Mouse (Mus musculus): Measurements from ENCODE around the gene Sugct. TPM values are rescaled to one million over a fixed set of nuclear protein-coding genes. Genes with fewer than 3 reads are reported as not detected.

Sugct gene
- polyA plus RNA-seq, 1 experiment, result 0.18 TPM

- Histone ChIP-seq H3K4me3 (ENCODE audit: extremely low read depth, insufficient read depth, insufficient read length) (no peak overlapping the region), H3K36me3 (ENCODE audit: control insufficient read depth, insufficient read depth, low read length) (no peaks in the 10 kb centered on the region), H3K4me1 (ENCODE audit: control insufficient read depth, insufficient read depth, insufficient read length) (no peaks in the 10 kb centered on the region), H3K27me3 (ENCODE audit: control insufficient read depth, insufficient read depth, low read length) (no peaks in the 10 kb centered on the region), H3K27ac (ENCODE audit: insufficient read depth, low read length) (no peak overlapping the region)
- no peak for TF ChIP-seq CTCF (IDR thresholded peaks at IDR 0.05; ENCODE audit: extremely low read depth, insufficient read depth, insufficient read length, insufficient replicate concordance)
- TF ChIP-seq POLR2A (IDR thresholded peaks at IDR 0.05; ENCODE audit: low read depth, low read length), result no peak
- no peak for DNase-seq (ENCODE audit: low read depth in 1 of 2, low spot score in 2 of 2)
- 84% methylated on average over 4 of the region's 4 CpGs for WGBS
Measured at GRCm38 (mm10) chr13:16964823-16965475, 730.4 kb downstream of the Sugct start.

GRCm38 (mm10) chr13:16952045-16952444, 743.3 kb downstream of the Sugct start:
- no peak for DNase-seq (ENCODE audit: low read depth in 1 of 2, low spot score in 2 of 2)
- 84% methylated on average over 4 of the region's 4 CpGs for WGBS
- Histone ChIP-seq H3K36me3 (ENCODE audit: control insufficient read depth, insufficient read depth, low read length) (no peaks in the 10 kb centered on the region), H3K27ac (ENCODE audit: insufficient read depth, low read length) (no peak overlapping the region), H3K27me3 (ENCODE audit: control insufficient read depth, insufficient read depth, low read length) (no peaks in the 10 kb centered on the region), H3K4me3 (ENCODE audit: extremely low read depth, insufficient read depth, insufficient read length) (no peak overlapping the region), H3K4me1 (ENCODE audit: control insufficient read depth, insufficient read depth, insufficient read length) (no peaks in the 10 kb centered on the region)
- no peak for TF ChIP-seq CTCF (IDR thresholded peaks at IDR 0.05; ENCODE audit: extremely low read depth, insufficient read depth, insufficient read length, insufficient replicate concordance)
- no peak for TF ChIP-seq POLR2A (IDR thresholded peaks at IDR 0.05; ENCODE audit: low read depth, low read length)

DNA sequence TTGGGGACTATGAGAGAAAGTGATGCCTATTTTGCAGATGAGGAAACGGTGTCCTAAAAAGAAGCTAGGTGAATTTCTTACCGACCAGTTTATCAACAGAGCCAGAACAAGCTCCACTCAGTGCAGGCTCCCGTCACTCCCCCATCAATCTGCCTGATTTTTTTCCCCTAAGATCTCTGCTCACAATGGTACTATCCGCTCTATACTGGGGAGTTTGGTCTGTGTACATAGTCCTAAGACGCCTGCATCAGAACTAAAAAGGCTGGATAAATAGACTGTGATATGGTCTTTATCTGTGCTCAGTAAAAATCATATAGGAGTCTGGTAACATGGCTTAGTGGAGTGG, 755.9 kb downstream of the Sugct start:
- Histone ChIP-seq H3K27ac (ENCODE audit: insufficient read depth, low read length) (no peak overlapping the region), H3K36me3 (ENCODE audit: control insufficient read depth, insufficient read depth, low read length) (no peaks in the 10 kb centered on the region), H3K4me3 (ENCODE audit: extremely low read depth, insufficient read depth, insufficient read length) (no peak overlapping the region), H3K27me3 (ENCODE audit: control insufficient read depth, insufficient read depth, low read length) (no peaks in the 10 kb centered on the region), H3K4me1 (ENCODE audit: control insufficient read depth, insufficient read depth, insufficient read length) (no peaks in the 10 kb centered on the region)
- TF ChIP-seq POLR2A (IDR thresholded peaks at IDR 0.05; ENCODE audit: low read depth, low read length), result no peak
- TF ChIP-seq CTCF (IDR thresholded peaks at IDR 0.05; ENCODE audit: extremely low read depth, insufficient read depth, insufficient read length, insufficient replicate concordance), result no peak
- no peak for DNase-seq (ENCODE audit: low read depth in 1 of 2, low spot score in 2 of 2)
- 94% methylated on average over 5 of the region's 5 CpGs for WGBS

GRCm38 (mm10) chr13:16938552-16939465, 756.5 kb downstream of the Sugct start:
- 93% methylated on average over 12 of the region's 12 CpGs for WGBS
- Histone ChIP-seq H3K27me3 (ENCODE audit: control insufficient read depth, insufficient read depth, low read length) (no peaks in the 10 kb centered on the region), H3K4me3 (ENCODE audit: extremely low read depth, insufficient read depth, insufficient read length) (no peak overlapping the region), H3K4me1 (ENCODE audit: control insufficient read depth, insufficient read depth, insufficient read length) (no peaks in the 10 kb centered on the region), H3K27ac (ENCODE audit: insufficient read depth, low read length) (no peak overlapping the region), H3K36me3 (ENCODE audit: control insufficient read depth, insufficient read depth, low read length) (no peaks in the 10 kb centered on the region)
- TF ChIP-seq CTCF (IDR thresholded peaks at IDR 0.05; ENCODE audit: extremely low read depth, insufficient read depth, insufficient read length, insufficient replicate concordance) (no peak), POLR2A (IDR thresholded peaks at IDR 0.05; ENCODE audit: low read depth, low read length) (no peak)
- DNase-seq (ENCODE audit: low read depth in 1 of 2, low spot score in 2 of 2), result no peak

DNA sequence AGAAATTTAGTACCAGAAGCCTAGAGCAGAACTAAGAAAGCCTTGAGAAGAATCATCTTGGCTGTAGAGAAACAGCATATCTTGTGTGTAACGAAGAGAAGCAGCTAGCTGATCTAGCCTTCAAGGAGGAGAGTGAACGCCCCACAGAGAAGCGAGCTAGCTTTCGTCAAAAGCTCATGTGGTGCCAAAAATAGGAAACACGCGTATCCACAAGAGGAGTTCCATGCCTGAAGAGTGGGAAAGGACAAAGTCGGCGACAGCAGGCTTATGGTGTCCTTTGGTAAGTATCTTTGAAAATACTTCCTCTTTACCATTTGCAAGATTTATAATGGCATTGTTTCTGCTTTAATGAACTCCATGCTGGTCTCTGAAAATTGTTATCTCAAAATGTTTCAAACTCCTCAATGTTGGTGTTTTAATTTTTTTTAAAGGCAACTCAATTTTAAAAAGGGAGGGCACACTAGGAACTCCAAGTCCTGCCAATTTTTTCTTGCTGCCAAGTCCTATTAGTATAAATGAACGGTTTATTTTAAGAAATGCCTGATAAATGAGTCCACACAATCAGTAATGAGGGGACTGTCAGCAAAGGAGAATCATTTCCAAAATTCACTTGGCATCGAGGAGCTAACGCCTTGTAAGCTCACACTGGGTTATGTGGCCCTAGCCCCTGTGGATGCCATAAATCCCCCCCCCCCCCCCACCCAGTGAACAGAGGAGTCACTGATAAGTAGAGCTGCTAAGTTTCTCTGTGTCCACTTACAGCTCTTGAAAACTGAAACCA, 757.7 kb downstream of the Sugct start:
- no peak overlapping the region for H3K27ac ChIP-seq (ENCODE audit: insufficient read depth, low read length)
- WGBS, result 51% methylated on average over 11 of the region's 11 CpGs

DNA sequence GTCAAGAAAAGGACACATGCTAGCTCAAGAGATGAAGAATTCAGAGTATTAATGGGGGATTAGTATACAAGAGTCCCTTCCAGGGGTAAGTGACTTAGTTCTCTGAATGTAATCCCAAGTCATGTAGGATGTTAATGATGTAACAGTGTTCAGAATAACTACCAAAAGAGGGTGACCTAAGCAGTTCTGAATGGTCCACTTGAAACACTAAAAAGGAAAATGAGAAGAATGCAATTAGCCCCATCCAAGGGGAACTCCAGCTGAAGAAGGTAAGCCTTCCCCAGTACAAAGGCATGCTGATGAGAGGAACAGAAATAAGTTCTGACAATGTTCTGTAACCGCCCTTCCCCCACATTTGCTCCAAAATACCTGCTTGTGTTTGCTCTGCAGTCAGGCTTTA, 760.3 kb downstream of the Sugct start:
- Histone ChIP-seq H3K4me1 (ENCODE audit: control insufficient read depth, insufficient read depth, insufficient read length) (no peaks in the 10 kb centered on the region), H3K36me3 (ENCODE audit: control insufficient read depth, insufficient read depth, low read length) (no peaks in the 10 kb centered on the region), H3K27ac (ENCODE audit: insufficient read depth, low read length) (no peak overlapping the region), H3K4me3 (ENCODE audit: extremely low read depth, insufficient read depth, insufficient read length) (no peak overlapping the region), H3K27me3 (ENCODE audit: control insufficient read depth, insufficient read depth, low read length) (no peaks in the 10 kb centered on the region)
- 97% methylated on average over 1 of the region's 1 CpGs for WGBS
- no peak for DNase-seq (ENCODE audit: low read depth in 1 of 2, low spot score in 2 of 2)
- TF ChIP-seq POLR2A (IDR thresholded peaks at IDR 0.05; ENCODE audit: low read depth, low read length) (no peak), CTCF (IDR thresholded peaks at IDR 0.05; ENCODE audit: extremely low read depth, insufficient read depth, insufficient read length, insufficient replicate concordance) (no peak)

More for the DNA sequence above, 757.7 kb downstream of the Sugct start:
- no peaks in the 10 kb centered on the region for H3K4me1 ChIP-seq (ENCODE audit: control insufficient read depth, insufficient read depth, insufficient read length)
- TF ChIP-seq POLR2A (IDR thresholded peaks at IDR 0.05; ENCODE audit: low read depth, low read length) (no peak), CTCF (IDR thresholded peaks at IDR 0.05; ENCODE audit: extremely low read depth, insufficient read depth, insufficient read length, insufficient replicate concordance) (no peak)
- H3K27me3 ChIP-seq (ENCODE audit: control insufficient read depth, insufficient read depth, low read length), result no peaks in the 10 kb centered on the region
- H3K36me3 ChIP-seq (ENCODE audit: control insufficient read depth, insufficient read depth, low read length), result no peaks in the 10 kb centered on the region
- DNase-seq (ENCODE audit: low read depth in 1 of 2, low spot score in 2 of 2), result no peak
- H3K4me3 ChIP-seq (ENCODE audit: extremely low read depth, insufficient read depth, insufficient read length), result no peak overlapping the region

Data from spleen, adult 2 months (tissue).